Mouse (Mus musculus): Measurements from ENCODE around the gene Zfp503.

DNA sequence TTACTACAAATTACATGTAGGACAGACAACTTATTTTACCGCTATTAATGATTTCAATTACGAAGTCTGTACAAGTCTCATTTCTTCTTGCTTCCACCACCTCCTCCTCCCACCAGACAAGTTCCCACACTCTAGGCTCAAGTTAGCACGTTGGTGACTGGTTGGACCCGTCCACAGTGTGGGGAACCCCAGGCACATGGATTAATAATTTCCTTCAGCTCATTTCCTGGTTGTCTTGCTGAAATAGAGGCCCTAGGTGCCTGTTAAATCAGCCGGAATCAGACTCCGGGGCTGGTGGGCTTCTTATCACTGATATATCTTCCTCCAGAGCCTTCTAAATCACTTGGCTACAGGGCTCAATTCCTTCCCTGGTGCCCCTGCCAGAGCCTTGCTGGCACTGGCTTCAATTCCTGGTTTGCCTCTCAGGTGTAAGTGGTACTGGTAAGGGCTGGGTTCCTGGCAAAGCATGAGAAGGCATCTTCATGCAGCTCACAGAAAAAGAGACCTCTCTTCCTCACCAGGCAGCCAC lies 53.2 kb downstream of the Zfp503 start:
- TF ChIP-seq POLR2A (IDR thresholded peaks at IDR 0.05; ENCODE audit: borderline replicate concordance, extremely low read depth, insufficient read depth, insufficient read length, poor library complexity, severe bottlenecking) (no peak), CTCF (IDR thresholded peaks at IDR 0.05; ENCODE audit: borderline replicate concordance, extremely low read depth, insufficient read depth, insufficient read length) (no peak)
